Mouse (Mus musculus) midbrain, embryonic 16.5 days (tissue): ENCODE measurements around the gene Arsb. TPM values are rescaled to one million over a fixed set of nuclear protein-coding genes. Genes with fewer than 3 reads are reported as not detected.

Experiments used
- ATAC-seq: fragments of 200-750 bp; cut with Nextera tagmentation; 2 replicates; pipeline ENCODE4 v1.8.0; 2017; ENCODE audit warnings: moderate TSS enrichment
- H3K27ac ChIP-seq: fragments of 300-500 bp; sonication (generic); 2 replicates; pipeline ENCODE4 v1.5.1; 2014; ENCODE audit warnings: mild to moderate bottlenecking, low read length, mixed read lengths
- H3K27me3 ChIP-seq: fragments of 300-500 bp; sonication (generic); 2 replicates; pipeline ENCODE4 v1.6.1; 2014; ENCODE audit warnings: low read depth, low read length, mixed read lengths; ENCODE audit not compliant: control insufficient read depth, insufficient read depth
- H3K36me3 ChIP-seq: fragments of 300-500 bp; sonication (generic); 2 replicates; pipeline ENCODE4 v1.6.1; 2014; ENCODE audit warnings: mild to moderate bottlenecking, low read length, moderate library complexity, mixed read lengths; ENCODE audit not compliant: control insufficient read depth, insufficient read depth
- H3K4me1 ChIP-seq: fragments of 300-500 bp; sonication (generic); 2 replicates; pipeline ENCODE4 v1.6.1; 2014; ENCODE audit warnings: mild to moderate bottlenecking, low read length, mixed read lengths; ENCODE audit not compliant: control insufficient read depth, insufficient read depth
- H3K4me2 ChIP-seq: fragments of 300-500 bp; sonication (generic); 2 replicates; pipeline ENCODE4 v1.6.1; 2014; ENCODE audit warnings: mild to moderate bottlenecking, low read length, mixed read lengths
- H3K4me3 ChIP-seq: fragments of 300-500 bp; sonication (generic); 2 replicates; pipeline ENCODE4 v1.5.1; 2014; ENCODE audit warnings: low read depth, mild to moderate bottlenecking, low read length, moderate library complexity, mixed read lengths
- H3K9ac ChIP-seq: fragments of 300-500 bp; sonication (generic); 2 replicates; pipeline ENCODE4 v1.6.1; 2014; ENCODE audit warnings: low read depth, low read length, mixed read lengths
- H3K9me3 ChIP-seq: fragments of 300-500 bp; sonication (generic); replicated peaks from 2 replicates; pipeline ENCODE4 v1.6.1; 2014; ENCODE audit warnings: mild to moderate bottlenecking, low read length, mixed read lengths; ENCODE audit not compliant: control insufficient read depth, poor library complexity, severe bottlenecking
- WGBS: fragments of 180-500 bp; shearing (Covaris S2); extraction: QIAGEN DNeasy Blood & Tissue Kit; methylation state at CpG from one replicate; pipeline ENCODE4 v1.1.7; 2014; 5-methylcytosine and 5-hydroxymethylcytosine counted together
- polyA plus RNA-seq: library from polyadenylated mRNA; unstranded; fragments of >200 nt; fragmentation: Nextera tagmentation; extraction: Ambion mirVana; gene quantifications from 2 replicates; pipeline ENCODE4 v1.2.1, GENCODE M21; 2015

Arsb gene
- polyA plus RNA-seq, 1 experiment from 2014 or later: 11.8 TPM

DNA sequence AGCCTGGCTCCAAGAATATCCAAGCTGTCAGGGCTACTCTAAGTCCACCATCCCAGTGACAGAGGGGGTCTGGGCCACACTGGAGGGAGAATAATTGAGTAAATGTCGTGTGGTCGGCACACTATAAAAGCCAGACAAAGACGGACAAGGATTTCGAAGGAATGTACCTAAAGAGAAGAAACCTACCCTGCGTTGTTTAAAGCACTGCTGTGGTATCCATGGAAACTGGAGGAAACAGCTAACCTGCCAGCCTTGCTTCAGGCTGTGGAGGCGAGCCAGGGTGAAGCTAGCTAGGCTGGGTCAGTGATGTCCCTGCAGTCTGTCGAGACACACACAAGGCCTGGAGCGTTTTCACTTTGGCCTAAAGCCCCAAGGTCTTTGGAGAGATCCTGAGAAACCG is 195.7 kb downstream of the Arsb start:
- H3K27ac ChIP-seq: peak overlapping the region; percentile 23; the same call in 1 of the 2 replicates
- H3K4me3 ChIP-seq: no peak overlapping the region
- no peaks in the 10 kb centered on the region for H3K27me3 ChIP-seq
- H3K4me2 ChIP-seq: no peak overlapping the region
- WGBS: 22% methylated on average over 9 of the region's 9 CpGs
- H3K36me3 ChIP-seq: no peaks in the 10 kb centered on the region
- H3K9ac ChIP-seq: no peak overlapping the region
- H3K9me3 ChIP-seq: no peaks in the 10 kb centered on the region
- H3K4me1 ChIP-seq: peaks cover 10% of the 10 kb centered on the region
- ATAC-seq: peak; percentile 90

DNA sequence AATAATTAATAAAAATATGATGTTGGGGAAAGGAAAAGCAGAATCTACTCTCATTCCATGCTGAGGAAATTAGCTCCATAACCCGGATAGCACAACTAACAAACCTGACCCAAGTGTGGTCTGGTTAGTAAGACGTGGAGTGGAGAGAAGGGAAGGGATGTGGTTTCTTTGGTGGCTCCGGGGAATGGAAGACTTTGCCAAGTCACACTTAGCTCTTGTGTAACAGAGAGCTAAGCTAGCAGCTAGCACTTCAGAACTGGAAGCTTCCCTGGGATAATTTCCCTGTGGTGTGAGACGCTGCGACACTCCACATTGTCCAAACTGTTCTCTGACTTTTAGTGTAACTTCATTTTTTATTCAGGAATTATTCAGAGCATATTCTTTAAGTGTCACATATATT is 198.7 kb downstream of the Arsb start:
- no peaks in the 10 kb centered on the region for H3K27me3 ChIP-seq
- 93% methylated on average over 5 of the region's 5 CpGs for WGBS
- no peak for ATAC-seq
- peaks cover 10% of the 10 kb centered on the region for H3K4me1 ChIP-seq
- H3K4me3 ChIP-seq: no peak overlapping the region
- H3K9me3 ChIP-seq: no peaks in the 10 kb centered on the region
- H3K36me3 ChIP-seq: no peaks in the 10 kb centered on the region
- no peak overlapping the region for H3K4me2 ChIP-seq
- H3K27ac ChIP-seq: no peak overlapping the region
- no peak overlapping the region for H3K9ac ChIP-seq

DNA sequence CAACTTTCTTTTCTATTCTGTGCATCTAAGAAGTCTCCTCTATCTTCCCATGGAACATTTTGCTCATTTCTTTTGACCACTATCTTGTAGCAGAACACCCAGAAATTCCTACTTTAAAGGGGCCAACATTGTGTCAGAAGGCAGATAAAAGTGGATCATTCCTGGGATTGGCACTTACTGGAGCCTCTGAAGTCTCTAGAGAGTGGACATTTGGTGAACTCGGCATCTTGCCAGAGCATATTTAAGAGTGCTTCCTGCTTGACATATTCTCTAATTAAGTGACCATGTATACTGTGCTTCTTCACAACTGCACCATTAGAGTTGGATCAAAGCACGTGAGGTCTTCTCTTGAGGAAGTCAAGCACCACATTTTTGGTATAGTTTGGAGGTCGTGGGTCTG is 201.0 kb downstream of the Arsb start:
- Histone ChIP-seq H3K36me3 (no peaks in the 10 kb centered on the region), H3K27me3 (no peaks in the 10 kb centered on the region), H3K9ac (no peak overlapping the region), H3K27ac (no peak overlapping the region), H3K4me2 (no peak overlapping the region), H3K4me3 (no peak overlapping the region), H3K4me1 (peaks cover 2% of the 10 kb centered on the region; the same call in 1 of the 2 replicates), H3K9me3 (no peaks in the 10 kb centered on the region)
- 83% methylated on average over 3 of the region's 3 CpGs for WGBS
- no peak for ATAC-seq

DNA sequence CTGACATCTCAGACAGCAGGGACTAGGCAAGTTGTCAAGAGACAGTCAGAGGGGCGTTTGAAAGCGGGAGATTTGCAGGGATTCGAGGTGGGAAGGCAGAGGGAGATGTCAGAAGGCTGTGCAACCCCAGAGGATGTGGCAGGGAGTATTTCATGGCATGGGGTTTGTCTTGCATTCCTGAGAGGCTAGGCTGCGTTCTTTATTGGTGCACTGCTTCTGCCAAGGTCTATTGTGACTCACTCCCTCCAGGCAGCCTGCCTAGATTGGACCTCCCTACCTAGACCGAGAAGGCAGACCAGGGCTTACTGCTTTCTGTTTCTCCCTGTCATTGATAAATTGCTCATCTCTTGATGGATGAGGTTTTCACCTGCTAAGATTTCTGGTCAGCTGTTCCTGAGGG is 204.2 kb downstream of the Arsb start:
- H3K27ac ChIP-seq: no peak overlapping the region
- no peak for ATAC-seq
- no peaks in the 10 kb centered on the region for H3K27me3 ChIP-seq

DNA sequence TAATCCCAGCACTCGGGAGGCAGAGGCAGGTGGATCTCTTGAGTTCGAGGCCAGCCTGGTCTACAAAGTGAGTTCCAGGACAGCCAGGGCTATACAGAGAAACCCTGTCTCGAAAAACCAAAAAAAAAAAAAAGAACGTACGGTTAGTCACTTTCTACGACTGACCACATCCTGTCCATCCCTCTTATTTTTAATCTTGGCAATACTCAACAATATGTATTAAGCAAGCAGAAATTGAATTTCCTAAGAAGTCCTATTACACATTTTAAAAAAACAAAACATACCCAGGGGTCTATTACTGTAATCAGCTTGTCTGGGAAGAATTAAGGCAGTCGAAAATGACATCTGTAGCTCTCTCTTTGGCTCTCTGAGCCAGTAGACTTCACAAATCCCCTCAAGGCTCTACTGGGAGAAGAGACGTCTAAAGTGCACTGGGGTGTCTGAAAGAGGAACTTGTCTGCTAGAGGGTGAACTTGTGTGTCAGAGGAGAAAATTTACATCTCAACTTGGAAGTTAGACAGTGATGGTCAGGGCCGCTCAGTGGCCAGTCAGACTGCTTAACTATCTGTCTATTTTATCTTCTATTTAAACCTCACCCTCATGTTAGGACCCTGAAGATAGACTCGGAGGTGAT is 205.6 kb downstream of the Arsb start:
- WGBS: 87% methylated on average over 10 of the region's 10 CpGs
- no peak overlapping the region for H3K9ac ChIP-seq
- no peaks in the 10 kb centered on the region for H3K36me3 ChIP-seq
- H3K27me3 ChIP-seq: no peaks in the 10 kb centered on the region
- H3K4me3 ChIP-seq: no peak overlapping the region
- no peak for ATAC-seq
- no peak overlapping the region for H3K27ac ChIP-seq
- no peaks in the 10 kb centered on the region for H3K9me3 ChIP-seq
- H3K4me1 ChIP-seq: peaks cover 2% of the 10 kb centered on the region; the same call in 1 of the 2 replicates
- H3K4me2 ChIP-seq: no peak overlapping the region

More for the DNA sequence above, 204.2 kb downstream of the Arsb start:
- Histone ChIP-seq H3K4me3 (no peak overlapping the region), H3K4me2 (no peak overlapping the region), H3K4me1 (peaks cover 2% of the 10 kb centered on the region; the same call in 1 of the 2 replicates), H3K9ac (no peak overlapping the region), H3K36me3 (no peaks in the 10 kb centered on the region), H3K9me3 (no peaks in the 10 kb centered on the region)
- WGBS: 76% methylated on average over 5 of the region's 5 CpGs

DNA sequence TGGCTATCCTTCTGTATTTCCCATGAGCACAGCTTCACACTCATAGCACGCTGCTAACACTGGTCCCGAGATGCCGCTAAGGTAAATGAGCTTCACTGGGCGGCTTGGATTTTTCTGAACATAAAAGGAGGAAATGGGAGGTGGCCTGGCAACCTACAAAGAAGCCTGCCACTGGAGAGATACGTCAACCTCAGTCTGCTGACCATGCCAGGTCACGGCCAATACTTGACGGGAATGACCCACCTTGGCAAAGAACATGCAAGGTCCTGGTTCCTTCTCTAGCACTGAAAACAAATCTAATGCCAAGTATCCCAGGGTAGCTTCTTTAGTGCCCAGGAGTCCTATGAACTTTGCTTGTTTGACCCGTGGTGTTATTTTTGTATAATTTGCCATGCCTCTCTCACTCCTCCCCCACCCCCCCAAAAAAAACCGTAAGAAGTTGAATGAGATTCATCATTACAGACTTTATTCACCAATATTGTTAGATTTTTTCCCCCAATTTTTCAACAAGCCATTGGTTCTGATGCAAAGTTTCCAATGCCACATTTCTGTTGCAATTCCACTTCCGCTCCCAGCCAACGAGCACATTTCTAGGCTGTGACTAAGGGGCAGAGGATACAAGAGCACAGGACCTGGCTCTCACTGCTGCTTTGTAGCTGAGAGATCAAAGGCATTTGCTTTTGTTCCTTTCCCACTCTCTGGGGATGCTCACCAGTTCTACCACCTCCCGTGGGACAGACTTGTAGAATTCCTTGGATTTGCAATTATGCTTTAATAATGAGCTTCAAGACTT is 207.5 kb downstream of the Arsb start:
- Histone ChIP-seq H3K36me3 (no peaks in the 10 kb centered on the region), H3K4me3 (no peak overlapping the region), H3K4me1 (peaks cover 2% of the 10 kb centered on the region; the same call in 1 of the 2 replicates), H3K9ac (no peak overlapping the region), H3K27me3 (no peaks in the 10 kb centered on the region), H3K9me3 (no peaks in the 10 kb centered on the region), H3K27ac (no peak overlapping the region), H3K4me2 (no peak overlapping the region)
- 68% methylated on average over 12 of the region's 12 CpGs for WGBS
- ATAC-seq: no peak

DNA sequence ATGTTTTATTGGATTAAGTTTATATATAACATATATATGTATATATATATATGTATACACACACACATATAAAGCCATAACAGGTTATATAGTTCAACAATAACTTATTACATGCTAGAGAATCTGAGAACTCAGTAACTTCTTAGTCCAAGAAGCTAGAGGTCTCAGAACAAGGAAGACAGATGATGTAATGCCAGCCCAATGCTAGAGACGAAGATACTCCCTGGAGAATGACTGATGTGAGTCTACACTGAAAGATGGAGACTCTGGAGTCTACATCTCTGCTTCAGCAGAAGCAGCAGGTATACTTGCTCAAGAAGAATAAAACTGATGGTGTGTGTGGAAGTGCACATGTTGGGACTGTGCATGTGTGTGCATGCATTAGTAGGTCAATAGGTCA is 208.3 kb downstream of the Arsb start:
- H3K36me3 ChIP-seq: no peaks in the 10 kb centered on the region
- H3K27ac ChIP-seq: no peak overlapping the region
- H3K9me3 ChIP-seq: no peaks in the 10 kb centered on the region
- ATAC-seq: no peak
- no peaks in the 10 kb centered on the region for H3K27me3 ChIP-seq
- H3K4me1 ChIP-seq: peaks cover 2% of the 10 kb centered on the region; the same call in 1 of the 2 replicates
- no peak overlapping the region for H3K4me3 ChIP-seq
- H3K9ac ChIP-seq: no peak overlapping the region
- 81% methylated on average over 1 of the region's 1 CpGs for WGBS
- H3K4me2 ChIP-seq: no peak overlapping the region

DNA sequence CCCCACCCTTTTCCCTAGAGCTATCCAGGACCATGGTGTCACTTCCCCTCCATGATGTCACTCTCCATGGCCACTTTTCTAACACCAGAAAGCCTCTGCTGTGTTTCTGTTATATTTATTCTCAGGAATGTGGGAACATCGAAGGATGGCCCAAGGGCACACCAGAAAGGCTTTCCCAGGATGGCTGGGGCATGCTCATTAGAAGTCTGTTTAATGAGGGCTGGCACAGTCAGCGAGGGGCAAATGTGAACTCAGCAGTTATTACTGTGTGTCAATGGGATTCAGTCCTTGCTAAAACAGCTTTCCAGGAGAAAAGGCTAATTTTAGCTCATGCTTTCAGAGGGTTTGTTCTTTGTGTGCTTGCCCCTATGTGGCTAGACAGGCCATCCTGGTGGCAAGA is 213.1 kb downstream of the Arsb start:
- 72% methylated on average over 2 of the region's 2 CpGs for WGBS
- H3K9ac ChIP-seq: no peak overlapping the region
- no peak overlapping the region for H3K4me2 ChIP-seq
- H3K4me1 ChIP-seq: no peaks in the 10 kb centered on the region
- H3K36me3 ChIP-seq: no peaks in the 10 kb centered on the region
- no peaks in the 10 kb centered on the region for H3K9me3 ChIP-seq
- no peaks in the 10 kb centered on the region for H3K27me3 ChIP-seq
- H3K4me3 ChIP-seq: no peak overlapping the region
- ATAC-seq: no peak
- no peak overlapping the region for H3K27ac ChIP-seq

DNA sequence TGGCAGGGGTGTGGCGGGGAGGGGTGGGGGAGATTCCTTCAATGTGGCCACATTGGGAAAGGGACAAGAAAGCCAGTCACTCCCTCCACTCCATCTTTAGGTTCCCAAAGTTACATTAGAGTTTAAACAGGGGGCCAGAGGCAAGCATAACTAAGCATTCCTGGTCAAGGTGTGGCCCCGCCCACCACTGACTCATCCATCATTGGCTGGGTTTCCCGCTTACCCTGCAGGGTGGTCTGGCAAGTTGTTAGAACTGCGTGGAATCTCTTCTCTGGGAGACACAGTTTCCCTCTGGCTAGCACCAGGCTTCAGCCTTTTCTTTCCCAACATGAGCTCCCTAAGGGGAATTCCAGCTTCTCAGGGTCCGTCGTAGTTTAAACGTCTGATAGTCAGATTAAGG is 213.8 kb downstream of the Arsb start:
- 75% methylated on average over 7 of the region's 7 CpGs for WGBS
- no peaks in the 10 kb centered on the region for H3K4me1 ChIP-seq
- H3K4me3 ChIP-seq: no peak overlapping the region

More for the DNA sequence above, 213.8 kb downstream of the Arsb start:
- no peak for ATAC-seq
- no peak overlapping the region for H3K9ac ChIP-seq
- no peaks in the 10 kb centered on the region for H3K9me3 ChIP-seq
- H3K27me3 ChIP-seq: no peaks in the 10 kb centered on the region
- H3K27ac ChIP-seq: no peak overlapping the region
- no peak overlapping the region for H3K4me2 ChIP-seq
- no peaks in the 10 kb centered on the region for H3K36me3 ChIP-seq
